Mouse (Mus musculus) small intestine, adult 2 months (tissue): Measurements from ENCODE around the gene Supt3. TPM values are rescaled to one million over a fixed set of nuclear protein-coding genes. Genes with fewer than 3 reads are reported as not detected.

Experiments used
- H3K27ac ChIP-seq: fragments of 200-500 bp; 2 replicates; pipeline ENCODE4 v1.5.1; 2012; ENCODE audit warnings: low read depth, low read length, control low read depth, inconsistent platforms; ENCODE audit not compliant: insufficient read depth
- H3K27me3 ChIP-seq: fragments of 200-500 bp; 2 replicates; pipeline ENCODE4 v1.6.1; 2012; ENCODE audit warnings: mild to moderate bottlenecking, moderate library complexity, low read length, inconsistent platforms; ENCODE audit not compliant: control insufficient read depth, insufficient read depth
- H3K36me3 ChIP-seq: fragments of 200-500 bp; 2 replicates; pipeline ENCODE4 v1.6.1; 2012; ENCODE audit warnings: mild to moderate bottlenecking, low read length, control low read depth, inconsistent platforms; ENCODE audit not compliant: control insufficient read depth, insufficient read depth
- H3K4me1 ChIP-seq: fragments of 200-500 bp; 2 replicates; pipeline ENCODE4 v1.6.1; 2012; ENCODE audit warnings: low read length, inconsistent platforms, mixed read lengths; ENCODE audit not compliant: control insufficient read depth, insufficient read depth, insufficient read length
- H3K4me3 ChIP-seq: fragments of 200-500 bp; 2 replicates; pipeline ENCODE4 v1.5.1; 2012; ENCODE audit warnings: low read depth, mild to moderate bottlenecking, control low read depth, inconsistent platforms, low read length, moderate library complexity
- CTCF ChIP-seq: fragments of 200-500 bp; IDR thresholded peaks from 2 replicates; pipeline ENCODE4 v1.5.1; 2012; ENCODE audit warnings: low read depth, mild to moderate bottlenecking, control low read depth, inconsistent platforms, low read length, moderate library complexity, mixed read lengths; ENCODE audit not compliant: insufficient replicate concordance, insufficient read length; ENCODE audit errors: extremely low read depth
- POLR2A ChIP-seq: fragments of 200-500 bp; IDR thresholded peaks from 2 replicates; pipeline ENCODE4 v1.6.1; 2012; ENCODE audit warnings: low read depth, mild to moderate bottlenecking, control low read depth, inconsistent platforms, low read length, moderate library complexity
- WGBS: fragments of 180-500 bp; shearing (Covaris S2); methylation state at CpG from one replicate; pipeline ENCODE4 v1.1.7; 2018; 5-methylcytosine and 5-hydroxymethylcytosine counted together
- polyA plus RNA-seq: library from polyadenylated mRNA; depleted of rRNA; stranded (reverse); fragments of >200 nt; gene quantifications from 2 replicates; pipeline ENCODE4 v1.2.3, GENCODE M21; 2012; rRNA removed

The Supt3 gene
- 0.89 and 1.6 TPM in 2 replicates for polyA plus RNA-seq

GRCm38 (mm10) chr17:44776738-44777270 lies at the start of gene Supt3:
Gene Supt3 (plus strand): TSS chr17:44777152.
- Histone ChIP-seq H3K36me3 (no peaks in the 10 kb centered on the region), H3K27ac (peak within 1 kb of the TSS; percentile 60; the same call in 1 of the 2 replicates), H3K27me3 (no peaks in the 10 kb centered on the region), H3K4me3 (peak within 1 kb of the TSS; percentile 82), H3K4me1 (no peaks in the 10 kb centered on the region)
- TF ChIP-seq POLR2A (peak; percentile 49), CTCF (no peak)
- under 1% methylated on average over 40 of the region's 40 CpGs for WGBS

- H3K36me3 ChIP-seq: no peaks in the 10 kb centered on the region
- H3K4me3 ChIP-seq: no peak overlapping the region
- no peak overlapping the region for H3K27ac ChIP-seq
- no peaks in the 10 kb centered on the region for H3K4me1 ChIP-seq
- TF ChIP-seq CTCF: no peak
- no peak for TF ChIP-seq POLR2A
- H3K27me3 ChIP-seq: no peaks in the 10 kb centered on the region
Observed at GRCm38 (mm10) chr17:44727675-44728074, 49.3 kb upstream of the Supt3 start.

- H3K27ac ChIP-seq: no peak overlapping the region
- TF ChIP-seq CTCF (no peak), POLR2A (no peak)
- WGBS: 20% methylated on average over 2 of the region's 2 CpGs
- no peaks in the 10 kb centered on the region for H3K36me3 ChIP-seq
- H3K27me3 ChIP-seq: no peaks in the 10 kb centered on the region; the same call in 1 of the 2 replicates
- no peaks in the 10 kb centered on the region for H3K4me1 ChIP-seq
- H3K4me3 ChIP-seq: no peak overlapping the region
Observed at GRCm38 (mm10) chr17:44728464-44728863, 48.5 kb upstream of the Supt3 start.

GRCm38 (mm10) chr17:44733544-44734310 lies 43.2 kb upstream of the Supt3 start:
- peak overlapping the region; percentile 89 for H3K4me3 ChIP-seq
- peaks cover 3% of the 10 kb centered on the region; the same call in 1 of the 2 replicates for H3K4me1 ChIP-seq
- H3K27me3 ChIP-seq: peaks cover 39% of the 10 kb centered on the region
- TF ChIP-seq POLR2A (no peak), CTCF (no peak)
- H3K36me3 ChIP-seq: no peaks in the 10 kb centered on the region
- WGBS: 4% methylated on average over 23 of the region's 23 CpGs
- 0 out of 2 replicates have a peak overlapping the region, but pooled peaks have one; percentile 59 for H3K27ac ChIP-seq

GRCm38 (mm10) chr17:44734501-44735222 lies 42.3 kb upstream of the Supt3 start:
- H3K4me1 ChIP-seq: peaks cover 3% of the 10 kb centered on the region; the same call in 1 of the 2 replicates
- H3K27me3 ChIP-seq: peaks cover 39% of the 10 kb centered on the region
- peak overlapping the region; percentile 59 for H3K27ac ChIP-seq
- TF ChIP-seq POLR2A (no peak), CTCF (no peak)
- peak overlapping the region; percentile 89 for H3K4me3 ChIP-seq
- H3K36me3 ChIP-seq: no peaks in the 10 kb centered on the region
- 2% methylated on average over 48 of the region's 48 CpGs for WGBS

- Histone ChIP-seq H3K36me3 (no peaks in the 10 kb centered on the region), H3K4me3 (peak overlapping the region; percentile 89), H3K27me3 (peaks cover 39% of the 10 kb centered on the region), H3K27ac (peak overlapping the region; percentile 68), H3K4me1 (peaks cover 3% of the 10 kb centered on the region; the same call in 1 of the 2 replicates)
- TF ChIP-seq POLR2A: no peak
- under 1% methylated on average over 62 of the region's 64 CpGs for WGBS
Observed at GRCm38 (mm10) chr17:44735223-44735990, 41.5 kb upstream of the Supt3 start.
